Mouse (Mus musculus) colon, adult 2 months (tissue): Measurements from ENCODE around the gene Tnfsf8. TPM values are rescaled to one million over a fixed set of nuclear protein-coding genes. Genes with fewer than 3 reads are reported as not detected.

Source experiments
- polyA plus RNA-seq: library from polyadenylated mRNA; depleted of rRNA; stranded (reverse); fragments of >200 nt; gene quantifications from 2 replicates; pipeline ENCODE4 v1.2.3, GENCODE M21; 2012; rRNA removed

Tnfsf8 gene
- polyA plus RNA-seq = 0.03 TPM in 1 of 2 replicates, not detected in the other

DNA sequence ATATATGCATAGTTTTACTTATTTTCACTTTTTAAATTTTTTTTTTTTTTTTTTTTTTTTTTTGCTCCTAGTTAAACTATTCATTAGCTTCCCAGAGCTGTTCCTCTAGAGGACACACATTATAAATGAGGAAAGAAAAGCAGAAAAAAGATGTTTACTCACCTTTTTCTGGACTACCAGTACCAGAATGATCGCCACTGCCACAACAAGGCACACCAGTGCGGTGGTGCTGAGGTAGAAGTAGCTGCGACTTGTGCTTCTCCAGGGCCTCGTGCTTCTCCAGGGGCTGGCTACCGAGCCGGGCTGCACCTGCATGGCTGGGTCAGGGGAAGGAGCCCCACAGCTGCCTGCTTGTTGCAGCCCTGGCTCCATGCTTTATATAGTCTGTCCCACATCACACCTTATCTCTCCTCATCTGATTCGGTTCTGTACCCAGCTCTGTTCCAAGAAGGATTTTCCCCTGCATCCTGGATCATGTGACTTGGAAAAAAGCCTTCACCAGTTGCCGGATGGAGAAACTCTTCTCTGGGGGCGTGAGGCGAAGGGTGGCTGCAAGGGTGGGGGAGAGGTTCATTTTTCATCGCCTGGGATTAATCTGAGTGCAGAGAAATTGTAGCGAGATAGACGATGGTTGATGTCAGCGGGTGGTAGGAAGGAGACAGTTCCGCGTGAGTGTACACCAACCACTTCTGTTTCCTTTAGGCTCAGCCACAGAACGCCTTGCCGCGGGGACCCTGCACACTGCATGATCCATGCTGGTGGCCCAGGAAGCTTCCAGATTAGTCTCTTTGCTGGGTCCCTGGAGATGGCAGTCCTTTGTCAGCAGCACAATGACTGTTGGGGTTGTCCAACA, at the start of gene Tnfsf8:
Tnfsf8 (minus strand) TSS at position 660 of the 853 bp plus-strand sequence.

Other genes with a start within 250 kb of the Tnfsf8 start
- gene Tex48, start 238.9 kb downstream of the Tnfsf8 start, polyA plus RNA-seq = not detected in 2 replicates
- not detected in 2 replicates for gene Gm11214, start 198.0 kb downstream of the Tnfsf8 start, polyA plus RNA-seq
- gene Tnfsf15, start 116.2 kb downstream of the Tnfsf8 start, polyA plus RNA-seq = 0.30 and 0.36 TPM in 2 replicates
- 35.5 and 42.7 TPM in 2 replicates for gene Tnc, start 185.7 kb upstream of the Tnfsf8 start, polyA plus RNA-seq